Mouse (Mus musculus) cerebral cortex, adult 2 months (tissue): ENCODE measurements around the gene Dip2b.

Experiments used
- WGBS: fragments of 180-500 bp; shearing (Covaris S2); methylation state at CpG from one replicate; pipeline ENCODE4 v1.1.7; 2018; 5-methylcytosine and 5-hydroxymethylcytosine counted together

Dip2b gene

DNA sequence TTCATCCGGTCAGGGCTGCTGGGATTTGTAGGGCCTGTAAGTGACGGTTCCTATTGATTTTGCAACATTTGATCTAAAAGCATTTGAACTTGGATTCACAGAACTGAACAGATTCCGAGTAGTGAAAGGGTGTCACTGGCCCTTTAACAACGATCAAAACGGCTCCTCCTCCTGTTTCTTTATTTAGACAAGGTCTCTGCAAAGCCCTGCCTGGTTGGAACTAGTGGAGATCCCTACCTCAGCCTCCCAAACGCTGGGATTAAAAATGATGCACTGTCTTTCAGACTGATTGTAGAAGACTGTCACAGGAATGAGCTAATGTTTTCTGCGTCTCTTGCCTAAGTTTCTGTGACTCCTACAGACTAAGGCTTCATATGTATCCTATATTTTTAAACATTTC, 140.0 kb downstream of the Dip2b start:
- 39% methylated on average over 7 of the region's 7 CpGs for WGBS

DNA sequence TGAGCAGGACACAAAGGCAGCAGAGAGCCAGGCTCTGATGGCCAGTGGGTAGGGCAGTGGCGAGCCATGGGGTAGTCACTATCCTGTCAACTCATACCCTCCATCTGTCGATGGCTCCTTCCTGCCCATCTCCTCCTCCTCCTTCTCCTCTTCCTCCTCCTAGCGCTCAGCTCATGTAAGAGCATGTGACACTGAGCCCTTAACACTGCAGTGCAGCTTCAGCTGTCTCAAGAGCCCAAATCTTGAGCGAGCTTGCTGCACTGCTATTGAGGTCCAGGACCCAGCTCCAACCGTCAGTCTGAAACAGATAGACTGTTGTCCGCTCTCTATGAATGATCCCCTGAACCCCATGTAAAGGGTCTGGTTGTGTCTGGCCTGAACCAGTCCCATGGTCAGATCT, 141.2 kb downstream of the Dip2b start:
- WGBS: 51% methylated on average over 6 of the region's 6 CpGs

DNA sequence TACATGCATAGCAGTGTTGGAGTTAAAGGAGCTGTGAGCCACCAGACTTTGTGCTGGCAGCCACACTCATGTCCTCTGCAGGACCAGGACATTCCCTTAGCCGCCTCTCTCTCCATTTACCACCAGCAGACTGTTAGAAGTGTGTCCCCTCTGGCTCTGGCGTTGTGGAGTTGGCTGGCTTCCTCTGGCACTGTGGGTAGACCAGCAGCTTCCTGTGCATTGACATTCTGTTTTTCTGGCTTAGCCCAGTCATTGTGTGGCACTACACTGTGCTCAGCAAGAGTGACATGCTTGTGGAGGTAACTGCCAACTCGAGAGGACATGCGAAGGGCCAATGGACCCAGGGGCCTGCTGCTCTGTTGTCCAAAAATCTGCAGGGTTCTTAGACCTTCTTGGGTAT, 141.8 kb downstream of the Dip2b start:
- 44% methylated on average over 4 of the region's 4 CpGs for WGBS

DNA sequence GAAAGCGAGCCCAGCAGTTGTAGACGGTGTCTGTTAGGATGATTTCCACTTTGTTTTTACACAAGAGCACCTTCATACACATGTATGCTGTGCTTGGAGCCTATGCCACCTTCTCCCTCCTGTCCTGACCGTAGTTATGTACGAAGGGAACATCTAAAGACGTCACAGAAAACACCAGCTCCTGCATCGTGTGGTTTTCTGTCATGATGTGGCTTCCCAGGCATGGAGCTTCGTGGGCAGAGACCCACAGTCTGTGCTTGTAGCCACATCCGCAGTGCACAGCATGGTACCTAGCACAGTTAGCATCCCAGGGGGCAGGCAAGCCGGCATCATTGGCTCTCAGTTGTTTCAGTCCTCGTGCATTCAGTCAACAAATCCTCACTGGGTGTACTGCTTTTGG, 143.4 kb downstream of the Dip2b start:
- WGBS: 85% methylated on average over 10 of the region's 10 CpGs

DNA sequence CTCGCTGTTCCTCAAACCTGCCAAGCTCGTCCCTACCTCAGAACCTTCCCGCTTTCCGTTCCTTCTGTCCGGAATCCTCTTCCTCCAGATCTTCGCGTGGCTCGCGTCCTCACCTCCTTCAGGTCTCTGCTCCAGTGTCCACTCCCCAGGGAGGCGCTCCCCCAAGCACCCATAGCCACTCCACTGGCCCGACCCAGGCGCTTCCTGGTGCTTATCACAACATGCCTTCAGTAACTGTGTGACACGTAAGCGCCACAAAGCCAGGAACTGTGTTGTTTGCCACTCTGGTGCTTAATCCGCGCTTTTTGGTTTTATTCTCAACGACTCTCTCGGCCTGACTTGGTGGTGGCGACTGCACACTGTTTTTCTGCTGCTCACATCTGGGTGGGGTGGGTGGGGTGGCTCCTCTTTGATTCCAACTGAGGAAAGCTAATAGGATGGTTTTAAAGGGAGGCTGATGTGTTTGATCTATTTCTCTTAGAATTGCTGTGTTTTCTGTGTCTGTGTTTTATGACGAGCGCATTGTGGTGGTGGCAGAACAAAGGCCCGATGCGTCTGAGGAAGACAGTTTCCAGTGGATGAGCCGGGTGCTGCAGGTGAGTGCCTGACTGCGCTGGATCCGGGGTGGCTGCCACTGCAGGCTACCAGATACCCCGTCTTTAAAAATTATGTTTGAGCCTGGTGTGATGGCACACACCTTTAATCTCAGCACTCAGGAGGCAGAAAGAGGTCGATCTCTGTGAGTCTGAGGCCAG, 144.2 kb downstream of the Dip2b start:
- 91% methylated on average over 28 of the region's 28 CpGs for WGBS

DNA sequence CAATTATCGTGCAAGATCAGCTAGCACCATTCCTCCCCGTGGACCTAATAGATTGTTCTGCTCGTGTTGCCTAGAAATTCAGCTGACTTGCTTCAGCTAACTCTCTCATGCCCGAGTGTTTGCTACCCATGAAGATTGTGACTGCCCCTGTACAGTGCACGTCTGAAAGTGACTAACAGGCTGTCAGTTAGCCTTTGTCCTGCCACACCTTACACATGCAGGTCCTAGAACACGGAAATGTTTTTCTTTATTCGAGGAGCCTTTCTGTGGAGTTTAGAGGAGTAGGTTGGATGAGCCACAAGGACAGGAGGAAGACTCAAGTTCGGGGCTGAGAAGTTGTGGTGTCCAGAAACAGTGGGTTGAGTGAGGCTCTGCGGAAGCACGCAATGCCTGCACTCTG, 145.0 kb downstream of the Dip2b start:
- 86% methylated on average over 10 of the region's 10 CpGs for WGBS

DNA sequence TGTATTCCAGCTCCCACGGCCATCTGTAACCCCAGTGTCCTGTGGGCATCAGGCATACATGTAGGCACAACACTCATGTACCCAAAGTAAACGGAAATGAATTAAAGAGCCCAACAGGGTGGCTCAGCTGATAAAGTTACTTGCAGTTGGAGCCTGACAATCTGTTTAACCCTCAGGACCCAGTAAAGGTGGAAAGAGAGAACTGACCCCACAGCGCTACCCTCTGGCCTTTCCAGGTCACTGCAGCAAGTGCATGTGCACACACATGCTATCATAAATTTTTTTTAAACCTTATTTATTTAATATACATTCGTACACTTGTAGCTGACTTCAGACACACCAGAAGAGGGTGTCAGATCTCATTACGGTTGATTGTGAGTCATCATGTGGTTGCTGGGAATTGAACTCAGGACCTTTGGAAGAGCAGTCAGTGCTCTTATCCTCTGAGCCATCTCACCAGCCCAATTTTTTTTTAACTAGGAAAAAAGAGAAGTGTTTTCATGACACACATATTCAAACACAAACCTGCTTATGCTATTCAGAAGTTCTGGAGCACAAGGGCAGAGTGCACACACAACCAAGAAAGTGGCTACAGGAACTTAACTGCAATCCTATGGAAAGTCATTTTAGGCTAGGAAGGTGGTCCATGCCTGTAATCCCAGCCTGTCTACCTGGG, 146.5 kb downstream of the Dip2b start:
- WGBS: 85% methylated on average over 5 of the region's 5 CpGs

DNA sequence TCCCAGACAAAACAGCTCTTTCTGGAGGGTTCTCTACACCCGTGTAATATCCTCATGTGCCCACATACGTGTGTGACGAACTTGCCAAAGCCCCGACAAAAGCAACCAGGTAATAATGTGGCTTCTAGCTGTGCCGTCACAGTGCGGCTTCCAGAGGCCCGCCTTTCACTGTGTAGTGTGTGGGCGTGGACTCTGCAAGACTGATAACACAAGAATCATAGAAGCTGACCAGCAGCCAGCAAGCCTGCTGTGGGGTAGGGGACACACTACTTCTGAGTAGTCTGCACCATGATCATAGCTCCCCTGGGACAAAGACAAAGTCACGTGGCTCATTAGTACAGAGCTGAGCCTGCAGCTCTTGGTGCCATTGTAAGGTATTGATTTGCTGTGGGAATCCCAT, 147.8 kb downstream of the Dip2b start:
- WGBS: 71% methylated on average over 9 of the region's 9 CpGs

DNA sequence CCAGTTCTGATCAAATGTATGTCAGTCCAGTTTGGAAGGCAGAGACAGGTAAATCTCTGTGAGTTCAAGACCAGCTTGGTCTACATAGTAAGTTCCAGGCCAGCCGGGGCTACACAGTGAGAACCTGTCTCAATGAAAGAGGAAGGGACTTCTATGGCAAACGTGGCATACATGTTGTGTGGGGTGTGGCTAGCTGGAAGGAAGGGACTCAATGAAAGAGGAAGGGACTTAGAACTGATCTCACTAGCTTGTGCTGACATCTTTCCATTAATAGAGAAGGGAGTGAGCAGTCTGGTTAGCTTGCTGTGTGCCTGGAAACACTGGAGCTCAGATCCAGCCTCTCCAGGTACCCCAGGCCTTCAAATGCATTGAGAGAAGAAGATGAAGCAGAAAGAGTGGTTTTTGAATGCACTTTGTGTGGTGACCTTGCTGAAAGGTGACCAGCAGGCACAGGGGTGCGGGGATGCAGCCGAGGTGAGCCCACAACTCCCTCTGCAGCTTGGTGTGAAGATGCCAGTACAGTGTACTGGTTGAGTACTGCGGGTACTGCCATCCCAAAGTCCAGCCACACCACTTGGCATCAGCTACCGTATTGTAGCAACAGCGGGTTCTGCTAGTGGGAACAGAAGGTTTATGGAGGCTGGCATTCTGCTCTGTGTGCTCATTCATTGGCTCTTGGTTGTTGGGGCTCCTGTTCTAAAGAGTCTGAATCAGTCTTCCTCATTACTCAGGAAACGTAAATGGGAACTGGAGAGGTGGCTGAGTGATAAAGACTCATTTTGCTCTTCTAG, 148.6 kb downstream of the Dip2b start:
- 63% methylated on average over 8 of the region's 8 CpGs for WGBS

DNA sequence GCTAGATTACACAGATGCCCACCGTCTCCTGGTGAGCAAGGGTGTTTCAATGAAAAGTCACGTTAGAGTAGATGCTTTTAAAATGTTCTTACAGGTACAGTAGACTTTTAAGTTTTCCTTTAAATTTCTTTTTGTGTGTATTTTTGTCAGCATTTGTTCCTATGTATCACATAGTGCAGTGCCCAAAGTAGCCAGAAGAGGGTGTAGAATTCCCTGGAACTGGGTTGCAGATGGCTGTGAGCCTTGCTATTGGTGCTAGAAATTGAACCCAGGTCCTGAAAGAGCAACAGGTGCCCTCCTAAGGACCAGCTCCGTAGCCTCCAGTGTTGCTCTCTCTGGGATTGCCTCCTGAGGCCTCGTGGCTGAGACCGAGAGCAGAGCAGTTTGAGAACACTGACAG, 150.1 kb downstream of the Dip2b start:
- WGBS: 93% methylated on average over 5 of the region's 5 CpGs

DNA sequence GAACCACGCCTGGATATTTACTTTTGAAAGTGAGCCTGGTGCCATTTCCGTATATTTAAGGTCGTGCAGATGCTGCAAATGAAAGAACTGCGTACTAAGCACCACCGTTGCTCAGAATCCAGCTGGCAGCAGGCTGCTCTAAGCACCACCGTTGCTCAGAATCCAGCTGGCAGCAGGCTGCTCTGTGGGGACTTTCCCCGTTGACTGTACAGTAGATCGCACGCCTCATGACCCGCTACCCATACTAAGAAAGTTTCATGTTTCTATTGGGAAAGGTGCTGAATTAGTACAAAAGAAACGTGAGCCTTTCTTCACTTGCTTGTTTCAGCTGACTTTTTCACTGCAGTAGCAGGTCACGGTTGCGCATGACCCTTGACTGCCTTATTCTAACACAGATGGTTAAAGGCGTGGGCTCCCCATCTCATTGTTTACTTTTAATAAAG, 150.5 kb downstream of the Dip2b start:
- WGBS: 76% methylated on average over 14 of the region's 14 CpGs

DNA sequence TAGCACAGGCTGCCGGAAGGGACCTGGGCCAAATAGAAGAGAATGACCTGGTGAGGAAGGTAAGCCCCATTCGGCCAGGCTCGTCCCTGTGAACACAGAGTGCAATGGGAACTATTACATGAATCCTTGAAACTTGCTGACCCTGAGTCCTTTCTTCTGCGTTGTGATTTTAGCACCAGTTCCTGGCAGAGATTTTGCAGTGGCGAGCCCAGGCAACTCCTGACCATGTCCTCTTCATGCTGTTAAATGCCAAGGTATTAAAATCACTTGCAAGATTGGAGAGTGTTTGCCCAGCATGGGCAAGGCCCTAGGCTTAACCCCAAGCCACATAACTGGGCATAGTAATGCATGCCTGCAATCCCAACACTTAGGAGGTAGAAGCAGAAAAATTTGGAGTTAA, 151.6 kb downstream of the Dip2b start:
- WGBS: 90% methylated on average over 5 of the region's 5 CpGs

DNA sequence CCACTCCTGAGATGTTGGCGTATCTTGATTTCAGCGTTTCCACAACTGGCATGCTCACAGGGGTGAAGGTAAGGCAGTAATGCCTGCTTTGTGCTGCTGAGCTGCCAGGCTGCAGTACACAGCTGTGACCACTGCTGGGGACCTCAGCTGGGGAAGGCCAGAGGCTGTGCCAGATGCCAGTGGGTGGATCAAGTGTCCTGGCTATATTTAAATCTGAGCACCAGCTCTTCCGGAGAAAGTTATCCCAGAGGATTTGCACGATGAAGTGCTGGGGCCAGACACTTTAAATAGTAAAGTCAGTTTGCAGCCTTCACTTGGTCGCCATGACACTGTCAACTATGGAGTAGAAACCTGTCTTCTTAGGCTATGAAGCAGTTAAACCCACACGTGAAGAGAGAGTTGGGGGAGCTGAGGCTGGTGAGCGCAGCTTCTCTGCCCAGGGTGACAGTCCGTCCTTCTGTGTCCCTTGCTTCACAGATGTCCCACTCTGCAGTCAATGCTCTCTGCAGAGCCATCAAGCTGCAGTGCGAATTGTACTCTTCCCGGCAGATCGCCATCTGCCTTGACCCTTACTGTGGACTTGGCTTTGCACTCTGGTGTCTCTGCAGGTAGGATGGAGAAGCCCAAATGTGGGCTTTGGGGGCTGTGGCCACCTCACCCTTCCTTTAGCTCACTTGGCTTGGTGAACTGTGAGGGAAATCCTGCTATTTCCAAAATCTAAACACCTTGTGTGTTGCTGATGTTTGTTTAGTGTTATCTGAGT, 160.7 kb downstream of the Dip2b start:
- 49% methylated on average over 11 of the region's 11 CpGs for WGBS

DNA sequence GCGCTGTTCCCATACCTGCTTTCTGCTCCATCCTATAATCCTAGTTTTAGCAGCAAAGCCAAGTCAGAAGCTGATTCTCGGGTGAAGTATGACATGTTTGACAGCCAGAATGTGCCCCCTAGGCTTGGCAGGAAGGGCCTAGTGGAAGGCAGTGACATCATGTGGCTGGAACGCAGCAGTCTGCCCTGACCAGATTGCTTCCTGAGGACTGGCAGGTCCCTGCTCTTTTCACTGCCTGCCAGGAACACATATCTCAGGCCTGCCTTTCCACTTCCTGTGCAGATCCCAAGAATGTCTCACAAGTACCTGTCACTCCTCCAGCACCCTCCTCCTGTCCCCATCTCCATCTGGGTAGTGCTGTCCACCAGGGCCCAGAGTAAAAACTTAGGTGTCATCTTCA, 161.3 kb downstream of the Dip2b start:
- WGBS: 49% methylated on average over 3 of the region's 3 CpGs

DNA sequence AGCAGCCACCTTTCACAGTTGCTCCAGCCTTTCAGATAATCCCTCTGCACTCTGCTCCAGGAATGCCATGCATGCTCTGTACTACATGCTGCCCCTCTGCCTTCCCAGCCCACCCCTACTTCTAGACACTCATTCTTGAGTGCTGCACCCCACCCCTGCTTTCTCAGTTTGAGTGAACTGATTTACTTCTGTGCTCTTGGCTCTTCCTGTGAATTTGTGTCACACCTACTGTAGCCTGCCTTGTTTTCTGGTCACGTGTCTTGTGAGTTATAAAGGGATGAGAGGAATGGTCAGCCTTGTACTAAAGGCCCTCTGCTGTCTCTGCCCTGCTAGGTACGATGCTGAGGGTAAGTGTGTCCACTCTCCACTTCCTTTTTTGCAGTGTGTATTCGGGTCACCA, 163.3 kb downstream of the Dip2b start:
- WGBS: 59% methylated on average over 3 of the region's 3 CpGs

DNA sequence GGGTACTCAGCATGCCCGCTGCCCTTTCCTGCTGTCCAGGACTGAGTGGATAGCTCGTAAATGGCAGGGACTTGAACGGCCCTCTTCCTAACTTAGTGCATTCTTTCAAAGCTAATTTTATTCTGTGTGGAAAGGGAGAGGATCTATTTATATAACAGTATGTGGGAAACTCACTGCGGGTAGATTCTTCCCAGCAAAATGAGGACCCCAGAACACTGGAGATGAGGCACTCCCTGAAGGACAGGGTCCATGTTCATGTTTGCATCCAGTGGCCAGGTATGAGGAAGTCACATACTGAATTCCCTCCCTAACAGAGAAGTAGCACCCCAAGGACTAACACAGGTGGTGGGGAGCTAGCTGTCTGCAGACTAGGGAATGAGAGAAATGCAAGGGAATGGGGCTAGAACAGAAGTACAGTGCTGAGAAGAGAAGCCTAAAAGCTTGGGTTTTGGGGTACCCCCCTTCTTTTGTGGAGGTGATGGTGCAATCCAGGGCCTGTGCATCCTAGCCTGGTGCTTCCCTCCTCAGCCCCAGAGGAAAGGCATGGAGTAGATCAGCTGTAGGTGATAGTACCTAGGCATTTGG, 164.1 kb downstream of the Dip2b start:
- WGBS: 34% methylated on average over 4 of the region's 4 CpGs

DNA sequence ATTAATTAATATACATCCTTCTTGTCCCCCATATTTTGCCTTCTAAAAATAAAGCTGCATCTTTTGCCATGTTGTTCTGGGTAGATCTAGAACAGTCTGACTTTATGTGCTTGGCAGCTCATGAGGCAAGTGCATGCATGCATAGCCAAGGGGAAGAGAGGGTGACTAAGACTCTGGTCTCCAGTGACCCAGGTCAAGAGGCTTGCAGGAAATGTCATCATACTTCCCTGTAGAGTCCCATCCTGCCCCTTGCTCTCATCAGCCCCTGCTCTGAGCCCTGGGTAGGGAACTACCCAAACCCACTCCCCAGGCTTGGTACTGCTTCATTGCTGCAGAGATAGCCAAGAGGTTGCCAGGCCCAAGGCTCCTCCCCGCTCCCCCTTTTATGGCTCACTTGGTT, 166.1 kb downstream of the Dip2b start:
- 76% methylated on average over 1 of the region's 1 CpGs for WGBS

DNA sequence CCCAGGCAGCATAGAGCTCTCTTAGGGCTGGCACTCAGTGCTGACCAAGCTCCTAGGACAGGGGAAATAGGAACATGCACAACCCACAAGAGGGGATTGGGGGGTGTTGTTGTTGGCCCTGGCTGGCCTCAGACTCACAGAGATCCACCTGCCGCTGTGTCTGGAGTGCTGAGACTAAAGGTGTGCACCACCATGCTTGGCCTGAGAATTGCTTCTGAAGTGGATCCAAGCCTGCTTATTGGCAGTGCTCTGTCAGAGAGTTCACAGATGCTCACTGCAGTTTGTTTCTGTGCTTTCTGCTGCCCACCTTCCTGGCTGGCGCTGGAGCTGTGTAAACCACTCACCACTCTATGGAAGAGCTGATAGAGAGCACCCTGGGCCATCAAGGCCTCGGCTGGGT, 171.5 kb downstream of the Dip2b start:
- WGBS: 71% methylated on average over 3 of the region's 3 CpGs

DNA sequence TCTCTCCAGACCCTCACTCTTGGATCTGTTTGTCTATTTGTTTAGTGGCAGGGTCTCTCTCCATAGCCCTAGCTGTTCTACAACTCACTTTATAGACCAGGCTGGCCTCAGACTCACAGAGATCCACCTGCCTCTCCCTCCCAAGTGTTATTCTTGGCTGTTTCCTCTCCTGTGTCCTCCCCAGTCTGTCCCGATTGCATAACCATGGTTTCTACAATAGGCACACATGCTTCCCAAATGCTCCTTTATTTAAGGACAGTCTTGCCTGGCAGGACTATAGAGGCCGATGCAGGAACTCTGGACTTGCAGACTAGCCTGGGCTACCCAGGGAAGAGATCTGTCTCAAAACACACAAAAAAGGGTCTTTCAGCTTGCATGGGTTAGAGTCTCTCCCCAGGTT, 174.9 kb downstream of the Dip2b start:
- WGBS: 39% methylated on average over 2 of the region's 2 CpGs

DNA sequence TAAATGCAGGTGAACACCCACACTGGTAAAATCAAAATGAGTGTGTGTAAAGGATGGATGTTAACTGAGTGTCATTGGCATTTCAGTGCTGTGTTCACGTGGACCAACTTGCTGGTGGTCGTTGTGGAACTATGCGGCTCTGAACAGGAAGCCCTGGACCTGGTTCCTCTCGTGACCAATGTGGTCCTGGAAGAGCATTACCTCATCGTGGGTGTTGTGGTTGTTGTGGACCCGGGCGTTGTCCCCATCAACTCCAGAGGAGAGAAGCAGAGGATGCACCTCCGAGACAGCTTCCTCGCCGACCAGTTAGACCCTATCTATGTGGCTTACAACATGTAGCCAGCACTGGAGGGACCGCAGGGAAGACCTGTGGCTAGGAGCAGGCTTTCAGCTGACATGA, 176.6 kb downstream of the Dip2b start:
- WGBS: 86% methylated on average over 11 of the region's 11 CpGs

DNA sequence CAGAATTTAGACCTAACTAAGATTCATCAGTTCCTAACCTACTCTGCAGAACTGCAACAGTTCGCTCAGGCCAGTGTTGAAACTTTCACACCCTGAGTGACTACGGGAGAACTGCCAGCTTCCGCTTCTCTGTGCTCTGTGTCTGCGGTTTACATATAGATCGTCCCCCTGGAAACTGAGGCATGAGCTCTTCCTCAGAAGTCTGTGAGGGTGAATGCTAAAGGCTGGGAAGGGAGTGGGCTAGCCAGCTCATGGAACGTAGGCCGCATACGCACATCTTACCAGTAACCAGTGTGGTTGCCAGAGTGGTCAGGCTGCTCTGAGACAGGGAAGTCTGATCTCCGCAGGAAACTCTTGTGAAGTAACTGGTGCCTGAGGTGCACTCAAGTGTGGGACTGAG, 177.7 kb downstream of the Dip2b start:
- WGBS: 66% methylated on average over 9 of the region's 9 CpGs

DNA sequence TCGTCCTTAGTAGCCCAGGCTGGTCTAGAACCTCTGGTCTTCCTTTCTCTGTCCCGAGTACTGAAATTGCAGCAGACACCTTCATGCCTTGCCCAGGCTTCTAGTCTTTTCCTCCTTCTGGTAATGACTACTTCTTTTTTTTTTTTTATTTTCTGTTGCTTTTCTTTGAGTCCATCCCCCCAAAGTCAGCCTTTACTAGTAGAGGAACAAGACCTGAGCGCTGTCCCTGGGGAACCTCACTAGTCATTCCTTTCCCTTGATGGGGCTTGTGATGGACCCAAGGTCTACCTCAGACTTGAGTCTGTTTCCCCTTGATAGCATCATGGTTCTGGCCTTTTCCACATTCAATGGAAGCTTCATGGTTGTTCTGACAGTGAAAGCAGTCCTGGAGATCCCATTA, 179.6 kb downstream of the Dip2b start:
- 94% methylated on average over 3 of the region's 3 CpGs for WGBS
